Mouse (Mus musculus) heart, embryonic 12.5 days (tissue): ENCODE measurements at regions not wholly inside any gene's neighbourhood (a gene's known extent, or its start where the extent isn't known, plus 50 kb on each side); places are given as distances from the start of the nearest gene placed in this dataset.

Source experiments
- ATAC-seq: fragments of 200-750 bp; cut with Nextera tagmentation; 2 replicates; pipeline ENCODE4 v1.8.0; 2017; ENCODE audit warnings: moderate TSS enrichment, moderate library complexity; ENCODE audit not compliant: insufficient number of reproducible peaks, low FRiP score
- H3K27ac ChIP-seq: fragments of 300-500 bp; sonication (generic); 2 replicates; pipeline ENCODE4 v1.5.1; 2016; ENCODE audit warnings: mild to moderate bottlenecking, moderate library complexity; ENCODE audit not compliant: poor library complexity, severe bottlenecking
- H3K27me3 ChIP-seq: fragments of 300-500 bp; sonication (generic); replicated peaks from 2 replicates; pipeline ENCODE4 v1.6.1; 2016; ENCODE audit warnings: mild to moderate bottlenecking, moderate library complexity
- H3K36me3 ChIP-seq: fragments of 300-500 bp; sonication (generic); 2 replicates; pipeline ENCODE4 v1.6.1; 2016; ENCODE audit warnings: mild to moderate bottlenecking, moderate library complexity
- H3K4me1 ChIP-seq: fragments of 300-500 bp; sonication (generic); replicated peaks from 2 replicates; pipeline ENCODE4 v1.6.1; 2016; ENCODE audit warnings: mild to moderate bottlenecking
- H3K4me2 ChIP-seq: fragments of 300-500 bp; sonication (generic); 2 replicates; pipeline ENCODE4 v1.6.1; 2016; ENCODE audit warnings: mild to moderate bottlenecking, moderate library complexity
- H3K4me3 ChIP-seq: fragments of 300-500 bp; sonication (generic); 2 replicates; pipeline ENCODE4 v1.5.1; 2016; ENCODE audit warnings: mild to moderate bottlenecking
- H3K9ac ChIP-seq: fragments of 300-500 bp; sonication (generic); 2 replicates; pipeline ENCODE4 v1.6.1; 2016; ENCODE audit warnings: mild to moderate bottlenecking, moderate library complexity
- H3K9me3 ChIP-seq: fragments of 300-500 bp; sonication (generic); replicated peaks from 2 replicates; pipeline ENCODE4 v1.6.1; 2016; ENCODE audit warnings: mild to moderate bottlenecking, moderate library complexity
- WGBS: fragments of 180-500 bp; shearing (Covaris S2); methylation state at CpG from one replicate; pipeline ENCODE4 v1.1.7; 2016; 5-methylcytosine and 5-hydroxymethylcytosine counted together

GRCm38 (mm10) chr10:99482009-99482408 lies 219.0 kb downstream of the Dusp6 start:
- no peak for ATAC-seq

GRCm38 (mm10) chr10:99488195-99489080 lies 225.4 kb downstream of the Dusp6 start:
- Histone ChIP-seq H3K36me3 (no peaks in the 10 kb centered on the region), H3K27me3 (no peaks in the 10 kb centered on the region), H3K4me2 (no peak overlapping the region), H3K9ac (no peak overlapping the region), H3K9me3 (peaks cover 7% of the 10 kb centered on the region; the same call in 1 of the 2 replicates), H3K4me1 (no peaks in the 10 kb centered on the region), H3K4me3 (no peak overlapping the region), H3K27ac (no peak overlapping the region)
- 80% methylated on average over 16 of the region's 16 CpGs for WGBS
- no peak for ATAC-seq

More at GRCm38 (mm10) chr10:99482009-99482408, 219.0 kb downstream of the Dusp6 start:
- Histone ChIP-seq H3K9ac (no peak overlapping the region), H3K9me3 (peaks cover 5% of the 10 kb centered on the region; the same call in 1 of the 2 replicates), H3K4me3 (no peak overlapping the region), H3K4me1 (no peaks in the 10 kb centered on the region), H3K27me3 (no peaks in the 10 kb centered on the region), H3K36me3 (no peaks in the 10 kb centered on the region), H3K27ac (no peak overlapping the region), H3K4me2 (no peak overlapping the region)
- WGBS, result 79% methylated on average over 3 of the region's 3 CpGs

- no peaks in the 10 kb centered on the region for H3K27me3 ChIP-seq
- no peak overlapping the region for H3K27ac ChIP-seq
- no peak overlapping the region for H3K4me2 ChIP-seq
- H3K4me3 ChIP-seq, result no peak overlapping the region
- no peak for ATAC-seq
- 73% methylated on average over 17 of the region's 17 CpGs for WGBS
- H3K36me3 ChIP-seq, result no peaks in the 10 kb centered on the region
- H3K9me3 ChIP-seq, result no peaks in the 10 kb centered on the region
- H3K4me1 ChIP-seq, result no peaks in the 10 kb centered on the region
- no peak overlapping the region for H3K9ac ChIP-seq
Measured at GRCm38 (mm10) chr10:99511514-99512237, 247.8 kb downstream of the Csl start.

GRCm38 (mm10) chr10:99517944-99518343 lies 241.5 kb downstream of the Csl start:
- no peaks in the 10 kb centered on the region for H3K27me3 ChIP-seq

GRCm38 (mm10) chr10:99519479-99519878 lies 240.0 kb downstream of the Csl start:
- no peak overlapping the region for H3K4me3 ChIP-seq
- H3K27me3 ChIP-seq, result no peaks in the 10 kb centered on the region
- H3K9ac ChIP-seq, result no peak overlapping the region
- peaks cover 11% of the 10 kb centered on the region for H3K4me1 ChIP-seq
- H3K27ac ChIP-seq, result no peak overlapping the region; the same call in 1 of the 2 replicates
- H3K36me3 ChIP-seq, result no peaks in the 10 kb centered on the region
- no peak overlapping the region for H3K4me2 ChIP-seq
- no peak for ATAC-seq
- H3K9me3 ChIP-seq, result 0 out of 2 replicates have a peak, but pooled peaks cover 2% of the 10 kb centered on the region
- WGBS, result 18% methylated on average over 4 of the region's 4 CpGs

More at GRCm38 (mm10) chr10:99517944-99518343, 241.5 kb downstream of the Csl start:
- Histone ChIP-seq H3K4me1 (peaks cover 3% of the 10 kb centered on the region; the same call in 1 of the 2 replicates), H3K36me3 (no peaks in the 10 kb centered on the region), H3K4me2 (no peak overlapping the region), H3K9ac (no peak overlapping the region), H3K4me3 (no peak overlapping the region), H3K27ac (no peak overlapping the region), H3K9me3 (0 out of 2 replicates have a peak, but pooled peaks cover 2% of the 10 kb centered on the region)
- no peak for ATAC-seq
- WGBS, result 64% methylated on average over 4 of the region's 4 CpGs

GRCm38 (mm10) chr10:99523817-99524216 lies 235.6 kb downstream of the Csl start:
- no peaks in the 10 kb centered on the region for H3K36me3 ChIP-seq
- H3K4me3 ChIP-seq, result no peak overlapping the region
- H3K4me2 ChIP-seq, result peak overlapping the region; percentile 63; the same call in 1 of the 2 replicates
- no peaks in the 10 kb centered on the region for H3K27me3 ChIP-seq
- no peak overlapping the region for H3K9ac ChIP-seq
- H3K4me1 ChIP-seq, result peaks cover 17% of the 10 kb centered on the region
- ATAC-seq, result no peak
- 54% methylated on average over 5 of the region's 5 CpGs for WGBS
- H3K27ac ChIP-seq, result 0 out of 2 replicates have a peak overlapping the region, but pooled peaks have one; percentile 19
- H3K9me3 ChIP-seq, result 0 out of 2 replicates have a peak, but pooled peaks cover 2% of the 10 kb centered on the region

- Histone ChIP-seq H3K4me3 (peak overlapping the region; percentile 20), H3K27me3 (no peaks in the 10 kb centered on the region)
- peak; percentile 64; the same call in 1 of the 2 replicates for ATAC-seq
Measured at GRCm38 (mm10) chr10:99524273-99525212, 234.9 kb downstream of the Csl start.

GRCm38 (mm10) chr10:99526148-99526547 lies 233.3 kb downstream of the Csl start:
- Histone ChIP-seq H3K4me1 (peaks cover 18% of the 10 kb centered on the region), H3K36me3 (no peaks in the 10 kb centered on the region), H3K9me3 (0 out of 2 replicates have a peak, but pooled peaks cover 2% of the 10 kb centered on the region), H3K9ac (no peak overlapping the region), H3K27ac (no peak overlapping the region), H3K4me2 (no peak overlapping the region), H3K27me3 (no peaks in the 10 kb centered on the region), H3K4me3 (no peak overlapping the region)
- WGBS, result 61% methylated on average over 4 of the region's 4 CpGs
- no peak for ATAC-seq

More at GRCm38 (mm10) chr10:99524273-99525212, 234.9 kb downstream of the Csl start:
- Histone ChIP-seq H3K4me1 (peaks cover 19% of the 10 kb centered on the region), H3K27ac (peak overlapping the region; percentile 72), H3K36me3 (no peaks in the 10 kb centered on the region), H3K9ac (peak overlapping the region; percentile 28; the same call in 1 of the 2 replicates), H3K9me3 (0 out of 2 replicates have a peak, but pooled peaks cover 2% of the 10 kb centered on the region), H3K4me2 (peak overlapping the region; percentile 63)
- WGBS, result 23% methylated on average over 20 of the region's 20 CpGs

GRCm38 (mm10) chr10:99526561-99526960 lies 232.9 kb downstream of the Csl start:
- WGBS, result 83% methylated on average over 5 of the region's 5 CpGs

GRCm38 (mm10) chr10:99531104-99531503 lies 228.4 kb downstream of the Csl start:
- H3K9me3 ChIP-seq, result no peaks in the 10 kb centered on the region
- H3K27ac ChIP-seq, result no peak overlapping the region
- H3K9ac ChIP-seq, result no peak overlapping the region
- no peak for ATAC-seq
- H3K4me1 ChIP-seq, result peaks cover 8% of the 10 kb centered on the region
- no peak overlapping the region for H3K4me2 ChIP-seq
- H3K4me3 ChIP-seq, result no peak overlapping the region
- no peaks in the 10 kb centered on the region for H3K27me3 ChIP-seq
- no peaks in the 10 kb centered on the region for H3K36me3 ChIP-seq

More at GRCm38 (mm10) chr10:99526561-99526960, 232.9 kb downstream of the Csl start:
- H3K4me1 ChIP-seq, result peaks cover 18% of the 10 kb centered on the region
- no peak overlapping the region for H3K4me2 ChIP-seq
- no peak overlapping the region for H3K9ac ChIP-seq
- 0 out of 2 replicates have a peak, but pooled peaks cover under 1% of the 10 kb centered on the region for H3K9me3 ChIP-seq
- no peaks in the 10 kb centered on the region for H3K36me3 ChIP-seq
- no peaks in the 10 kb centered on the region for H3K27me3 ChIP-seq
- no peak for ATAC-seq
- H3K4me3 ChIP-seq, result no peak overlapping the region
- H3K27ac ChIP-seq, result no peak overlapping the region
